Mouse (Mus musculus): ENCODE measurements at regions not wholly inside any gene's neighbourhood (a gene's known extent, or its start where the extent isn't known, plus 50 kb on each side); places are given as distances from the start of the nearest gene placed in this dataset.
"Not testable (repeated sequence)": the region's sequence is repeated elsewhere in the genome, so short reads cannot be mapped to it uniquely, and the experiment has no call there.

DNA sequence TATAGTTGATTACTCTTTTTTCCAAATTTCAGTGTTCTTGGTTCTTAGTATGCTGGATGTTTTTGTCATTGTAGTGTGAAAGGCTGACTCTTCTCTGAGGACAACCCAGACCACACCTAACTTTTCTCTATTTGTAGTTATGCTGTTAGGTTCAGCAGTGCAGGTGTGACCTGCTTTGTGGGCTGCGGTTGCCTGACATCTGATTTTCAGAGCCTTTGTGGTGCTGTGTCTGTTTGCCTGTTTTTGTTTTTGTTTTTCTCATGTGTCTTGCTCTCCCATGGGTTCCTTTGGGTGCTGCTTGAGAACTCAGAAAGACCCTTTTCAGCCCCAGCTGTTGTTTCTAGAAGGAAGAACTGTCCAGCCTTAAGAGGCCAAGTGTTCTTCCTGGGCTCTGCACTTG is 52.0 kb upstream of the Trpm1 start:
- no peak for DNase-seq (ENCODE audit: low read depth)

DNA sequence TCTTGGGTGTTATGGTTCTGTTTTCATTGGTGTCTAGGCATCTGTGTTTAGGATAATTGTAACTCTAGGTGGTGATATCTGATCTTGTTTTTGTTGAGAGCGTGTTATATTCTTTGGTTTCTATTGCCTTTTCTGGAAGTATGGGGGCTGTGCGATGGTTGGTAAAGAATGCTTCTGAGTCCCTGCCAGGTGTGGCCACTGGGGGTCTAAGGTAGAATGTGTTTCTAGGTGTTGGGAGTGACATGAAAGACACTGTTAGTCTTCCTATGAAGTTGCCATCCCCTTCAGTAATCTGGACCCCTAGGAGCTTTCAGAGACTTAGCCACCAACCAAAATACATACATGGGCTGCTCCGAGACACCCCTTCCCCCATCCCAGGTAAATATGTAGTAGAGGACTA is 54.0 kb upstream of the Trpm1 start:
- no peak for DNase-seq (ENCODE audit: low read depth)

DNA sequence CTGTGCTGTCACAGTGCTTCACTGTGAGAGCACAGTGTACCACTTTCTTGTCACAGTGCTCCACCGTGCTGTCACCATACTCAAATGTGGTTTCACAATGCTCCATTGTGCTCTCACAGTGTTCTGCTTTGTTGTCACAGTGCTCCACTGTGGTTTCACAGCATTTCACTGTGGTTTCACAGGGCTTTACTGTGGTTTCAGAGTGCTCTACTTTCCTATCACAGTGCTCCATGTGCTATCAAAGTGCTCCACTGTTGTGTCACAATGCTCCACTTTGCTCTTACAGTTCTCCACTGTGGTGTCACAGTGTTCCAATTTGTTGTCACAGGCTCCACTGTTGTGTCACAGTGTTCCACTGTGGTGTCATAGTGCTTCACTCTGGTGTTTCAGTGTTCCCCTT is 63.6 kb upstream of the Trpm1 start:
- DNase-seq (ENCODE audit: low read depth): no peak

DNA sequence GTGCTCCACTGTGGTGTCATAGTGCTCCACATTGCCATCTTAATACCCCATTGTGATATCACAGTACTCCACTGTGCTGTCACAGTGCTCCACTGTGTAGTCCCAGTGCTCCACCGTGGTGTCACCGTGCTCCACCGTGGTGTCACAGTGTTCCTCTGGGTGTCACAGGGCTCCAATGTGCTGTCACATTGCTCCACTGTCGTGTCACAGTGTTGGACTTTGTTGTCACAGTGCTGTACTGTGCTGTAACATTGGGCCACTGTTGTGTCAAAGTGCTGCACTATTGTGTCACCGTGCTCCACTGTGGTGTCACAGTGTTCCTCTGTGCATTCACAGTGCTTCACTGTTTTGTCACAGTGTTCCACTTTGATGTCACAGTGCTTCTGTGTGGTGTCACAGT is 64.6 kb upstream of the Trpm1 start:
- no peak for DNase-seq (ENCODE audit: low read depth)

DNA sequence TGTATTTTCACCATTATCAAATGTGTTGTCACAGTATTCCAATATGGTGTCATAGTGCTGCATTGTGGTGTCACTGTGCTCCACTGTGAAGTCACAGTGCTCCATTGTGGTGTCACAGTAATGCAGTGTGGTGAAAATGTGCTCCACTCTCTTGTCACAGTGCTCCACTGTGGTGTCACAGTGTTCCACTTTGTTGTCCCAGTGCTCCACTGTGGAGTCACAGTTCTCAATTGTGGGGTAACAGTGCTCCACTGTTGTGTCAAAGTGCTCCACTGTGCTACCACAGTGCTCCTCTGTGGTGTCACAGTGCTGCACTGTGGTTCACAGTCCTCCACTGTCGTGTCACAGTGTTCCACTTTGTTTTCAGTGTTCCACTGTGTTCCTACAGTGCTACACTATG is 69.7 kb upstream of the Trpm1 start:
- not testable (repeated sequence) for DNase-seq (ENCODE audit: low read depth)

DNA sequence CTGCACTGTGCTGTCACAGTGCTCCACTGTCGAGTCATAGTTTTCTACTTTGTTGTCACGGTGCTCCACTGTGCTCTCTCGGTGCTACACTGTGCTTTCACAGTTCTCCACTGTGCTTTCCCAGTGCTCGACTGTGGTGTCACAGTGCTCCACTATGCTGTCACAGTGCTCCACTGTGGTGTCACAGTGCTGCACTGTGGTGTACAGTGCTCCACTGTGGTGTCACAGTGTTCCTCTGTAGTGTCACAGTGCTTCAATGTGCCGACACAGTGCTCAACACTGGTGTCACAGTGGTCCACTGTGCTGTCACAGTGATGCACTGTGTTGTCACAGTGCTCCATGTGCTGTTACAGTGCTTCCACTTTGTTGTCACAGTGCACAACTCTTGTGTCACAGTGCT is 71.0 kb upstream of the Trpm1 start:
- DNase-seq (ENCODE audit: low read depth): no peak

DNA sequence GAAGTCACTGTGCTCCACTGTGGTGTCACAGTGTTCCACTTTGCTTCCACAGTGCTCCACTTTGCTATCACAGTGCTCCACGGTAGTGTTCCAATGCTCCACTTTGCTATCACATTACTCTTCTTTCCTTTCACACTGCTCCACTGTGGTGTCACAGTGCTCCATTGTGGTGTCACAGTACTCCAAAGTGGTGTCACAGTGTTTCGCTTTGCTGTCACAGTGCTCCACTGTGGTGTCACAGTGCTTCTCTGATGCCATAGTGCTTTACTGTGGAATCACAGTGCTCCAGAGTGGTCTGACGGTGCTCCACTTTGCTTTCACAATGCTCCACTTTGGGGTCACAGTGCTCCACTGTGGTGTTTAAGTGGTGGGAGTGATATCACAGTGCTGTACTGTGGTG is 71.4 kb upstream of the Trpm1 start:
- no peak for DNase-seq (ENCODE audit: low read depth)

DNA sequence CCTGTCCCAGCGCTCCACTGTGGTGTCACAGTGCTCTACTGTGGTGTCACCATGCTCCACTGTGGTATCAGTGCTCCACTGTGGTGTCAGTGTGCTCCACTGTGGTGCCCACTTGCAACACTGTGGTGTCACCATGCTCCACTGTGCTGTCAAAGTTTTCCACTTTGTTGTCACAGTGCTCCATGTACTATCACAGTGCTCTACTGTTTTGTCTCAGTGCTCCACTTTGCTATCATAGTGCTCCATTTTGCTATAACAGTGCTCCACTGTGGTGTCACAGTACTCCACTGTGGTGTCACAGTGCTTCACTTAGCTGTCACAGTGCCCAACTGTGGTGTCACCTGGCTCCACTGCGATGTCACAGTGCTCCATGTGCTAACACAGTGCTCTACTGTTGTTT is 72.0 kb upstream of the Trpm1 start:
- no peak for DNase-seq (ENCODE audit: low read depth)

DNA sequence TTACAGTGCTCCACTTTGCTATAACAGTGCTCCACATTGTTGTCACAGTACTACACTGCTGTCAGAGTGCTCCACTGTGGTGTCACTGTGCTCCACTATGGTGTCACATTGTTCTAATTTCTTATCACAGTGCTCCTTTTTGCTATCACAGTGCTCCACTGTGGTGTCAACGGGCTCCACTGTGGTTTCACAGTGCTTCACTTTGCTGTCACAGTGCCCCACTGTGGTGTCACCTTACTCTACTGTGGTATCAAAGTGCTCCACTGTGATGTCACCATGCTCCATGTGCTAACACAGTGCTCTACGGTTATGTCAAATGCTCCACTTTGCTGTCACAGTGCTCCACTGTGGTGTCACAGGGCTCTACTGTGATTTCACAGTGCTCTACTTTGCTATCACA is 72.6 kb upstream of the Trpm1 start:
- no peak for DNase-seq (ENCODE audit: low read depth)

DNA sequence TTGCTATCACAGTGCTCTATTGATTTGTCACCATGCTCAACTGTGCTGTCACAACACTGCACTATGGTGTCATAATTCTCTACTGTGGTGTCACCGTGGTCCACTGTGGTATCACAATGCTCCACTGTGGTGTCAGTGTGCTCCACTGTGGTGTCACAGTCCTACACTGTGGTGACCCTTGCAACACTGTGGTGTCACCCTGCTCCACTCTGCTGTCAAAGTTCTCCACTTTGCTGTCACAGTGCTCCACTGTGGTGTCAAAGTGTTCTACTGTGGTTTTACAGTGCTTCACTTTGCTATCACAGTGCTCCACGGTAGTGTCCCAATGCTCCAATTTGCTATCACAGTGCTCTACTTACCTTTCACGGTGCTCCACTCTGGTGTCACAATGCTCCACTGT is 74.3 kb upstream of the Trpm1 start:
- DNase-seq (ENCODE audit: low read depth): no peak

DNA sequence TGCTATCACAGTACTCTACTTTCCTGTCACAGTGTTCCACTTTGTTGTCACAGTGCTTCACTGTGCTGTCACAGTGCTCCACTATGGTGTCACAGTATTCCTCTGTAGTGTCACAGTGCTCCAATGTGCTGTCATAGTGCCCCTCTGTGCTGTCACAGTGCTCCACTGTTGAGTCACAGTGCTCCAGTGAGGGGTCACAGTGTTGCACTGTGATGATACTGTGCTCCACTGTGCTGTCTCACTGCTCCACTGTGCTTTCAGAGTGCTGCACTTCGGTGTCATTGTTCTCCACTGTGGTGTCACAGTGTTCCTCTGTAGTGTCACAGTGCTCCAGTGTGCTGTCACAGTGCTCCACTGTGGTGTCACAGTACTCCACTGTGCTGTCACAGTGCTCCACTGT is 75.0 kb upstream of the Trpm1 start:
- DNase-seq (ENCODE audit: low read depth): no peak

DNA sequence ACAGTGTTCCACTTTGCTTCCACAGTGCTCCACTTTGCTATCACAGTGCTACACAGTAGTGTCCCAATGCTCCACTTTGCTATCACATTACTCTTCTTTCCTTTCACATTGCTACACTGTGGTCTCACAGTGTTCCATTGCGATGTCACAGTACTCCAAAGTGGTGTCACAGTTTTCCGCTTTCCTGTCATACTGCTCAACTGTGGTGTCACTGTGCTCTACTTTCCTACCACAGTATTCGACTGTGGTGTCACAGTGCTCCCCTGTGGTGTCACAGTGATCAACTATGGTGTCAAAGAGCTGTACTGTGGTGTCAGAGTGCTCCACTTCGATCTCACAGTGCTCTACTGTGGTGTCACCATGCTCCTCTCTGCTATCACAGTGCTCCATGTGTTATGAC is 76.1 kb upstream of the Trpm1 start:
- no peak for DNase-seq (ENCODE audit: low read depth)

DNA sequence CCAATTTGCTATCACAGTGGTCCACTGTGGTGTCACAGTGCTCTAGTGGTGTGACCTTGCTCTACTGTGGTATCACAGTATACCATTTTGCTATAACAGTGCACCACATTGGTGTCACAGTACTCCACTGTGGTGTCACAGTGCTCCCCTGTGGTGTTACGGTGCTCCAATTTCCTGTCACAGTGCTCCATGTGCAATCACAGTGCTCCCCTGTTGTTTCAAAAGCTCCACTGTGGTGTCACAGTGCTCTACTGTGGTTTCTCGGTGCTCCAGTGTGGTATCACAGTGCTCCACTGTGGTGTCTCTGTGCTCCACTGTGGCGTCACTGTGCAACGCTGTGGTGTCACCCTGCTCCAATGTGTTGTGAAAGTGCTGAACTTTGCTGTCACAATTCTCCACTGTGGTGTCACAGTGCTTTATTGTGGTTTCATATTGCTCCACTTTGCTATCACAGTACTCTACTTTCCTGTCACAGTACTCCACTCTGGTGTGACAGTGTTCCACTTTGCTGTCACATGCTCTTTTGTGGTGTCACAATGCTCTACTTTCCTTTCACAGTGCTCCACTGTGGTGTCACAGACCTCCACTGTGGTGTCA is 76.8 kb upstream of the Trpm1 start:
- DNase-seq (ENCODE audit: low read depth): no peak

DNA sequence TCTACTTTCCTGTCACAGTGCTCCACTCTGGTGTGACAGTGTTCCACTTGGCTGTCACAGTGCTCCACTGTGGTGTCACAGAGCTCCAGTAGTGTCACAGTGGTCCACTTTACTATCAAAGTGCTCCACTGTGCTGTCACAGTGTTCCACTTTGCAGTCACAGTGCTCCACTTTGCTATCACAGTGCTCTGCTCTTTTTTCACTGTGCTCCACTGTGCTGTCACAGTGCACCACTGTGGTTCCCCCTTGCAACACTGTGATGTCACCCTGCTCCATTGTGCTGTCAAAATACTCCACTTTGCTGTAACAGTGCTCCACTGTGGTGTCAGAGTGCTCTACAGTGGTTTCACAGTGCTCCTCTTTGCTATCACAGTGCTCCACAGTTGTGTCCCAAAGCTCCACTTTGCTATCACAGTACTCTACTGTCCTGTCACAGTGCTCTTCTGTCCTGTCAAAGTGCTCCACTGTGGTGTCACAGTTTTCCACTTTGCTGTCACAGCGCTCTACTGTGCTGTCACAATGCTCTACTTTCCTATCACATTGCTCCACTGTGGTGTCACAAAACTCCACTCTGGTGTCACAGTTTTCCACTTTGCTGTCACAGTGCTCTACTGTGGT is 77.8 kb upstream of the Trpm1 start:
- DNase-seq (ENCODE audit: low read depth): no peak

DNA sequence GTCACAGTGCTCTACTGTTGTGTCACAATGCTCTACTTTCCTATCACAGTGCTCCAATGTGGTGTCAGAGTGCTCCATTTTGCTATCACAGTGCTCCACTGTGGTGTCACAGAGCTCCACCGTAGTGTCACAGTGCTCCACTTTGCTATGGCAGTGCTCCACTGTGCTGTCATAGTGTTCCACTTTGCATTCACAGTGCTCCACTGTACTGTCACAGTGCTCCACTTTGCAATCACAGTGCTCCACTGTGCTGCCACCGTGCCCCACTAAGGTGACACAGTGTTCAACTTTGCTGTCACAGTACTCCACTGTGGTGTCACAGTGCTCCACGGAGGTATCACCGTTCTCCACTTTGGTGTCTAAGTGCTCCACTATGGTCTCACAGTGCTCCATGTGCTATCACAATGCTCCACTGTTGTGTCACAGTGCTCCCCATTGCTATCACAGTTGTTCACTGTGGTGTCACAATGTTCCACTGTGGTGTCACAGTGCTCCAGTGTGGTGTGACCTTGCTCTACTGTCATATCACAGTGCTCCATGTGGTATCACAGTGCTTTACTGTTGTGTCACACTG is 78.9 kb upstream of the Trpm1 start:
- DNase-seq (ENCODE audit: low read depth): no peak

DNA sequence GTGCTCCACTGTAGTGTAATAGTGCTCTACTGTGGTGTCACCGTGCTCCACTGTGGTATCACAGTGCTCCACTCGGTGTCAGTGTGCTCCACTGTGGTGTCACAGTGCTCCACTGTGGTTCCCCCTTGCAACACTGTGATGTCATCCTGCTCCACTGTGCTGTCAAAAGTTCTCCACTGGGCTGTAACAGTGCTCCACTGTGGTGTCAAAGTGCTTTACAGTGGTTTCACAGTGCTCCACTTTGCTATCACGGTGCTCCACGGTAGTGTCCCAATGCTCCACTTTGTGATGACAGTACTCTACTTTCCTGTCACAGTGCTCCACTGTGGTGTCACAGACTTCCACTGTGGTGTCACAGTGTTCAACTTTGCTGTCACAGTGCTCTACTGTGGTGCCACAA is 79.4 kb upstream of the Trpm1 start:
- DNase-seq (ENCODE audit: low read depth): no peak

DNA sequence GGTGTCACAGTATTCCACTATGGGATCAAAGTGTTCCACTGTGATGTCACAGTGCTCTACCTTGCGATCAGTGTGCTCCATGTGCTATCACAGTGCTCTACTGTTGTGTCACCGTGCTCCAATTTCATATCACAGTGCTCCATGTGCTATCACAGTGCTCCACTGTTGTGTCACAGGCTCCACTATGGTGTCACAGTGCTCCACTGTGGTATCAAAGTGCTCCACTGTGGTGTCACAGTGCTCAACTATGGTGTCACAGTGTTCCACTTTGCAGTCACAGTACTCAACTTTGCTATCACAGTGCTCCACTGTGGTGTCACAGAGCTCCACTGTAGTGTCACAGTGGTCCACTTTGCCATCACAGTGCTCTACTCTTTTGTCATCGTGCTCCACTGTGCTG is 79.9 kb upstream of the Trpm1 start:
- DNase-seq (ENCODE audit: low read depth): no peak

DNA sequence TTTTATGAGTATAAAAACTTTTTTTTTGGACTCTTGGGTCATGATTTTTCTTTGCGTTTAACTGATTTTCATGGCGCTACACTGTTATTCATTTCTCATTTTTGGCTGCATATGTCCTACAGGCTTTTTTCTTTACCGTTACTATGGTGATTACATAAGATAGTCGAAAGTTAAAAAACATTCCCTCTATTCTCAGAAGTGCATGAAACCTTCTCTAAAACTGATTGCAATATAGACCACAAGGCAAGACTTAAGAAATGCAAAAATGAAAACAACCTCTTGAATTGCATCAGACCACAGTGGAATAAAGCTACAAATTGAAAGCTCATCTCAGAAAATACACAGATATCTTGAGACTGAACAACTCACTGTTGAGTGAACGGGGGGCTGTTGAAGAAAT is 82.7 kb upstream of the Trpm1 start:
- no peak for DNase-seq (ENCODE audit: low read depth)

DNA sequence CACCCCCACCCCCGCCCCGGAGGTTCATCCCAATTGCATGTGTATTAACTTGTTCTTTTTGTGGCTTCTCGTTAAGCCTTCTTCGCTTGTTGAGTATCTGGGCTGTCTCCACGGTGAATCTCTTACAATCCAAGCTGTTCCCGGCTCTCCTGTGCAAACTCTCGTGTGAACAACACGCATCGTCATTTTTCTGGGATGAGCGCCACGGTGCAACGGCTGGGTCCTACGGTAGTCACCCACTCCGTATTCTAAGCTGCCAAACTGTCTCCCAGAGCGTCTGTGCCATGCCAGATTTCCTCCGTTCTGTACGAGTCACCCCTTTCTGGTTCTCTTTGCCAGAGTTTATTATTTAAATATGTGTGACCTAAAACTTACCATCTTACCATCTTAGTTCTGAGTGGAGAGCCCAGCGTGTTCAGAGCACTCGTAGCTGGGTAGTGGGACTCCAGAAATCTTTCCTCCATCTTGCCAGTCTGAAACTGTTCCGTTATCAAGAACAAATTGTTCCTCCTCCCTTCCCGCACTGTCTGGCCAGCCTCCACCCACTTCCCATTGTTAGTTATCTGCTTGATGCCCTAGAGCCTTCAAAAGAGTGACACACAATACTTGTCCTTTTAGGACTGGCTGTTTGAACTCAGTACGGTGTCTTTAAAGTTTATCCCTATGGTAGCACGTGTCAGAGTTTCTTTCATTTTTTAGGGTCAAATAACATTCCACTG is 87.9 kb upstream of the Trpm1 start:
- no peak for DNase-seq (ENCODE audit: low read depth)

DNA sequence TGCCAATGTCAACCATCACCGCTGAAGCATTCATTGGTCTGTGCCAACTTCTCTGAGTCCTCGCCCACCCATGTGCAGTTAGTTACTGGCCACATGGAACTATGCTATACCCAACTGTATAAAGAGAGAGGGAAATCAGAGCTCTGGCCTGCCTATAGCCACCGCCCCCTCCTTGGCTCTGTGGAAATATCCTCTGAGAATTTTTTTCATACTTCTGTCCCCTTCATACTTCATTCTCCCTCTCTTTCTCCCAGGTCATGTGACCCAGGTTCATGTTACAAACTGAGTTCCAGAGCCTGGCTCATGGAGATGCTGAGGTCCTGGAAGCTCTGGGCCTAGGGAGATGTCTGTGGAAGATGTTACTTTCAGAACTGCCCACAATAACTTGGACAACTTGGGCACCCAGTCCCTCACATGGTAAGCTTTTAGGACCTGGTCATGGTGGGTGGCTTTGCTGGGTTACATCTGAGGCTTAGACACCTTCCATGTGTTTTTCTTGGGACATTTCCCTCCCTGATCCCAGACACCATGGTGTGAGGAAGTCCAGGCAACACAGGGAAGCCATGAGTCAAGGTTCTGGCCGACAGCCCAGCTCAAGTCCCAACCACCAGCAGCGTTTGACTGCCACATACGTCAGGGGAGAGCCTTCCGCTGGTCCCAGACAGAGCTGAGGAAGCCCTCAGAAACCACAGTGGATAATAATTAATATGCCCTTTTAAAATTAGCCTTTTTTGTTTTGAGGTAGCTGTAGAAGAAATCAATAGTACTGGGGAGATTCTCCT is 89.0 kb upstream of the Trpm1 start:
- no peak for DNase-seq (ENCODE audit: low read depth)

DNA sequence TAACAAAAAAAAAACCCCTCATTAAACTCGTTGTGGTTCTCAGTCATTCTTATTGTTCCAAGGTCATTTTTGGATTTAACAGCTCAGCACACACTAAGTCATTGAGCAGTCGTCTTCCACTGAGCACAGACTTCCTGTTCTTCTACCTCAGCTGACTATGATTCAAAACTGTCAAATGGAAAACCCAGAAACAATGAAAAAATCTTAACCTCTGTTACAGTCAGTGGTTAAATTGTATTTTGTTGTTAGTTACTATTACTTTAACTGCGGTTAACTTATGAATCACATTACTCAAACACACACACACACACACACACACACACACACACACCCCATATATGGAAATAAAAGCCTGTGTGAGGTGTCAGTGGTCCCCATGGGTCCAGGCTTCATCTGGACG is 92.5 kb upstream of the Trpm1 start:
- DNase-seq (ENCODE audit: low read depth): no peak

DNA sequence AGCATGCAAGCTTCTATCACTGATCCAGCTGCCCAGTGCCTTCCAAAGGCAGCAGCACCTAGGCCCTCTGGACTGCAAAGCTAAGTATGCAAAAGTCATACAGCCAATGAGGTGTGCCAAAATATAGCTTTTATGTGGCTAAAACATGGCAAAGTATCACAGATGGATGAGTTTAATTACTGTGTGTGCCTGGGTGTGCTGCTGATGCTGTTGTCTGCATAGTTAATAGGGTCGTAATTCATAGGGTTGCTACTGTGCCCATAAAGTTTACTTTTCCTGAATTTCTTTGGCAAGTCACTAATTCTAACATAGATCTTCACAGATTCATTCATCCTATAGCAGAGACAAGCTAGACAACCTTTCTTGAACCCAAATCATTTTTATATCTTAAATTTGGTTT is 93.1 kb upstream of the Trpm1 start:
- no peak for DNase-seq (ENCODE audit: low read depth)

DNA sequence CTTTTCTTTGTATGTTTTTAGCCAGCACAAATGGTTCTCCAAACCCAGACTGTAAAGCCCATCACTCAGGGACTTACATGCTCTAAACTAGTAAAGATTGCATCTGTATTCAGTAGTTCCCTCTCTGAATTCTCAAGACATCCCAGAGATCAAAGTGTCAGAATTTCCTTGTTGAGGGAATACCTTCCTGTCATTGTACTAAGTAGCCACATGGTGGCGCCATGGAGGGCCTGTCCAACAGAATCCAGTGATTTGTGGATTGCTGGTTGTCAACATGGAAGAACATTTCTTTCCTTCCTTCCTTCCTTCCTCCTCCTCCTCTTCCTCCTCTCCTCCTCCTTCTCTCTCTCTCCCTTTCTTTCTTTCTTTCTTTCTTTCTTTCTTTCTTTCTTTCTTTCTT is 93.6 kb upstream of the Trpm1 start:
- DNase-seq (ENCODE audit: low read depth): no peak

All from gonadal fat pad, adult 2 months (tissue).